Mouse (Mus musculus): ENCODE results near the gene Olfr148. TPM values are rescaled to one million over a fixed set of nuclear protein-coding genes. Genes with fewer than 3 reads are reported as not detected.

Gene Olfr148
- total and polyA plus RNA-seq, 2 experiments from 2014 or later = not detected

GRCm38 (mm10) chr9:39644785-39645184 is 34.3 kb downstream of the Olfr148 start, which contains the start of gene Olfr961:
Gene Olfr961 (plus strand): TSS chr9:39645085.
- no peaks in the 10 kb centered on the region for H3K9me3 ChIP-seq (ENCODE audit: low read length)
- H3K27ac ChIP-seq = no peak within 1 kb of the TSS
- H3K4me1 ChIP-seq (ENCODE audit: insufficient read depth, low read length) = no peaks in the 10 kb centered on the region
- no peak within 1 kb of the TSS for H3K4me2 ChIP-seq (ENCODE audit: low read depth, low read length)
- H3K9ac ChIP-seq (replicated peaks; ENCODE audit: low read length) = no peak within 1 kb of the TSS
- H3K4me3 ChIP-seq (ENCODE audit: low read length) = no peak within 1 kb of the TSS
- TF ChIP-seq CTCF (IDR thresholded peaks at IDR 0.05; ENCODE audit: low read depth) = no peak
- ATAC-seq (no peak), DNase-seq (ENCODE audit: low spot score) (no peak)
- no peaks in the 10 kb centered on the region for H3K27me3 ChIP-seq (ENCODE audit: insufficient read depth, low read length)
- H3K36me3 ChIP-seq (ENCODE audit: insufficient read depth, low read length) = no peaks in the 10 kb centered on the region

- no peak for ATAC-seq
- Histone ChIP-seq H3K9me3 (ENCODE audit: low read length) (no peaks in the 10 kb centered on the region), H3K27ac (no peak overlapping the region), H3K27me3 (ENCODE audit: insufficient read depth, low read length) (no peaks in the 10 kb centered on the region), H3K4me3 (ENCODE audit: low read length) (no peak overlapping the region), H3K4me2 (ENCODE audit: low read depth, low read length) (no peak overlapping the region), H3K36me3 (ENCODE audit: insufficient read depth, low read length) (no peaks in the 10 kb centered on the region), H3K9ac (replicated peaks; ENCODE audit: low read length) (no peak overlapping the region), H3K4me1 (ENCODE audit: insufficient read depth, low read length) (no peaks in the 10 kb centered on the region)
- WGBS = 92% methylated on average over 4 of the region's 4 CpGs
- no peak for TF ChIP-seq CTCF (IDR thresholded peaks at IDR 0.05; ENCODE audit: low read depth)
- DNase-seq (ENCODE audit: low spot score) = no peak
Measured at GRCm38 (mm10) chr9:39647382-39647781, 36.9 kb downstream of the Olfr148 start.

GRCm38 (mm10) chr9:39654756-39655396 is 44.4 kb downstream of the Olfr148 start:
- H3K9ac ChIP-seq (replicated peaks; ENCODE audit: low read length) = no peak overlapping the region
- H3K4me1 ChIP-seq (ENCODE audit: insufficient read depth, low read length) = no peaks in the 10 kb centered on the region
- no peaks in the 10 kb centered on the region for H3K36me3 ChIP-seq (ENCODE audit: insufficient read depth, low read length)
- DNase-seq (ENCODE audit: low spot score) (peak; percentile 72), ATAC-seq (0 out of 2 replicates have a peak, but pooled peaks have one; percentile 53)
- H3K9me3 ChIP-seq (ENCODE audit: low read length) = no peaks in the 10 kb centered on the region
- WGBS = 43% methylated on average over 6 of the region's 6 CpGs
- no peak overlapping the region for H3K4me2 ChIP-seq (ENCODE audit: low read depth, low read length)
- H3K27me3 ChIP-seq (ENCODE audit: insufficient read depth, low read length) = no peaks in the 10 kb centered on the region
- H3K27ac ChIP-seq = no peak overlapping the region
- no peak overlapping the region for H3K4me3 ChIP-seq (ENCODE audit: low read length)
- TF ChIP-seq CTCF (IDR thresholded peaks at IDR 0.05; ENCODE audit: low read depth) = no peak

Other genes with a start within 250 kb of the Olfr148 start
- not detected in 2 replicates for gene Olfr951, start 223.2 kb upstream of the Olfr148 start, total RNA-seq (2014; rRNA removed)
- gene Olfr951, start 223.2 kb upstream of the Olfr148 start, polyA plus RNA-seq (2015; fragmentation: Nextera tagmentation; extraction: Ambion mirVana) = not detected in 2 replicates
- gene Olfr952, start 183.5 kb upstream of the Olfr148 start, total RNA-seq (2014; rRNA removed) = not detected in 2 replicates
- gene Olfr952, start 183.5 kb upstream of the Olfr148 start, polyA plus RNA-seq (2015; fragmentation: Nextera tagmentation; extraction: Ambion mirVana) = not detected in 2 replicates
- gene Olfr954, start 154.0 kb upstream of the Olfr148 start, total RNA-seq (2014; rRNA removed) = not detected in 2 replicates
- not detected in 2 replicates for gene Olfr954, start 154.0 kb upstream of the Olfr148 start, polyA plus RNA-seq (2015; fragmentation: Nextera tagmentation; extraction: Ambion mirVana)
- gene Olfr955, start 138.7 kb upstream of the Olfr148 start, total RNA-seq (2014; rRNA removed) = not detected in 2 replicates
- not detected in 2 replicates for gene Olfr955, start 138.7 kb upstream of the Olfr148 start, polyA plus RNA-seq (2015; fragmentation: Nextera tagmentation; extraction: Ambion mirVana)
- not detected in 2 replicates for gene Olfr44, start 116.7 kb upstream of the Olfr148 start, total RNA-seq (2014; rRNA removed)
- not detected in 2 replicates for gene Olfr44, start 116.7 kb upstream of the Olfr148 start, polyA plus RNA-seq (2015; fragmentation: Nextera tagmentation; extraction: Ambion mirVana)
- not detected in 2 replicates for gene Olfr957, start 94.8 kb upstream of the Olfr148 start, total RNA-seq (2014; rRNA removed)
- not detected in 2 replicates for gene Olfr957, start 94.8 kb upstream of the Olfr148 start, polyA plus RNA-seq (2015; fragmentation: Nextera tagmentation; extraction: Ambion mirVana)
- not detected in 2 replicates for gene Olfr958, start 56.6 kb upstream of the Olfr148 start, total RNA-seq (2014; rRNA removed)
- not detected in 2 replicates for gene Olfr958, start 56.6 kb upstream of the Olfr148 start, polyA plus RNA-seq (2015; fragmentation: Nextera tagmentation; extraction: Ambion mirVana)
- gene Olfr959, start 35.1 kb upstream of the Olfr148 start, total RNA-seq (2014; rRNA removed) = 3.6 TPM in 1 of 2 replicates, not detected in the other
- gene Olfr959, start 35.1 kb upstream of the Olfr148 start, polyA plus RNA-seq (2015; fragmentation: Nextera tagmentation; extraction: Ambion mirVana) = not detected in 2 replicates
- 234 and 241 TPM in 2 replicates for gene AW551984, start 6.3 kb upstream of the Olfr148 start, total RNA-seq (2014; rRNA removed)
- gene AW551984, start 6.3 kb upstream of the Olfr148 start, polyA plus RNA-seq (2015; fragmentation: Nextera tagmentation; extraction: Ambion mirVana) = 170 and 185 TPM in 2 replicates
- gene Olfr960, start 10.7 kb downstream of the Olfr148 start, total RNA-seq (2014; rRNA removed) = not detected in 2 replicates
- gene Olfr960, start 10.7 kb downstream of the Olfr148 start, polyA plus RNA-seq (2015; fragmentation: Nextera tagmentation; extraction: Ambion mirVana) = not detected in 2 replicates
- gene Olfr961, start 34.4 kb downstream of the Olfr148 start, total RNA-seq (2014; rRNA removed) = not detected in 2 replicates
- gene Olfr961, start 34.4 kb downstream of the Olfr148 start, polyA plus RNA-seq (2015; fragmentation: Nextera tagmentation; extraction: Ambion mirVana) = not detected in 2 replicates
- not detected in 2 replicates for gene Olfr963, start 56.5 kb downstream of the Olfr148 start, total RNA-seq (2014; rRNA removed)
- not detected in 2 replicates for gene Olfr963, start 56.5 kb downstream of the Olfr148 start, polyA plus RNA-seq (2015; fragmentation: Nextera tagmentation; extraction: Ambion mirVana)
- not detected in 2 replicates for gene Olfr149, start 96.5 kb downstream of the Olfr148 start, total RNA-seq (2014; rRNA removed)
- not detected in 2 replicates for gene Olfr149, start 96.5 kb downstream of the Olfr148 start, polyA plus RNA-seq (2015; fragmentation: Nextera tagmentation; extraction: Ambion mirVana)
- gene Olfr965, start 100.7 kb downstream of the Olfr148 start, total RNA-seq (2014; rRNA removed) = not detected in 2 replicates
- not detected in 2 replicates for gene Olfr965, start 100.7 kb downstream of the Olfr148 start, polyA plus RNA-seq (2015; fragmentation: Nextera tagmentation; extraction: Ambion mirVana)
- gene Olfr150, start 120.3 kb downstream of the Olfr148 start, total RNA-seq (2014; rRNA removed) = not detected in 2 replicates
- not detected in 2 replicates for gene Olfr150, start 120.3 kb downstream of the Olfr148 start, polyA plus RNA-seq (2015; fragmentation: Nextera tagmentation; extraction: Ambion mirVana)
- gene Olfr967, start 135.6 kb downstream of the Olfr148 start, total RNA-seq (2014; rRNA removed) = not detected in 2 replicates
- not detected in 2 replicates for gene Olfr967, start 135.6 kb downstream of the Olfr148 start, polyA plus RNA-seq (2015; fragmentation: Nextera tagmentation; extraction: Ambion mirVana)
- gene Olfr968, start 172.6 kb downstream of the Olfr148 start, total RNA-seq (2014; rRNA removed) = not detected in 2 replicates
- gene Olfr968, start 172.6 kb downstream of the Olfr148 start, polyA plus RNA-seq (2015; fragmentation: Nextera tagmentation; extraction: Ambion mirVana) = not detected in 2 replicates
- not detected in 2 replicates for gene Olfr969, start 180.3 kb downstream of the Olfr148 start, total RNA-seq (2014; rRNA removed)
- not detected in 2 replicates for gene Olfr969, start 180.3 kb downstream of the Olfr148 start, polyA plus RNA-seq (2015; fragmentation: Nextera tagmentation; extraction: Ambion mirVana)
- not detected in 2 replicates for gene Olfr970, start 198.2 kb downstream of the Olfr148 start, total RNA-seq (2014; rRNA removed)
- gene Olfr970, start 198.2 kb downstream of the Olfr148 start, polyA plus RNA-seq (2015; fragmentation: Nextera tagmentation; extraction: Ambion mirVana) = not detected in 2 replicates
- not detected in 2 replicates for gene Olfr971, start 226.2 kb downstream of the Olfr148 start, total RNA-seq (2014; rRNA removed)
- gene Olfr971, start 226.2 kb downstream of the Olfr148 start, polyA plus RNA-seq (2015; fragmentation: Nextera tagmentation; extraction: Ambion mirVana) = not detected in 2 replicates

Measured in hindbrain, postnatal 0 days (tissue).